21 mouse cellular contexts compared by ENCODE assay signal in the genomic region with DNA sequence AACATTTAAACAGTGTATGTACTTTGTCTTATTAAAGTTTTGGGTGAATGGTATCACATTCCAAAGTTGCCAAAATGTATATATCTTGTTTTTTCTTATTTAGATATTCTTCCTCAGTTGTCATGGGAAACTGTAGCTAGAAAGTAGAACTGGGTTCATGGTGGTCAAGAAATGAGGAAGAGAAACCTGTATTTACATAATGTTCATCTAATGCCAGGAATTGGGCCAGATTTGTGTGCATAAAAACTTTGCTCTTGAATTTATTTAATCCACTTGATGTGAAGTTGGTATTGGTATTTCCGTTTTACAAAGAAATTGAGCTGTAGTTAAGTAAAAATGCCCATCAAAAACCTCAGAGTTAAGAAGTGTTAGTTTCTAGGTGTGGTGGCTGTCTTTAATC. TPM values are rescaled to one million over a fixed set of nuclear protein-coding genes. Genes with fewer than 3 reads are reported as not detected.
A peak's percentile ranks its signal among the peaks of the same experiment; 100 is the strongest.
DNase-seq lines count a peak whose midpoint lies in the region; ATAC-seq and TF ChIP-seq lines count a peak whose summit lies in the region.
"Had no signal": no experiment of that assay in that cellular context is flagged by ENCODE, and none has a peak within 500 bp of the region (broad histone marks: within the 10 kb centered on the region; RNA-seq: fewer than 3 reads in every experiment).

No protein-coding gene starts in this region.

- DNase-seq in forebrain, embryonic 11.5 days (ENCODE audit: low spot score) = no peak
- DNase-seq in liver, adult 2 months (ENCODE audit: extremely low read depth, low read depth, low spot score) = peak; percentile 31
- DNase-seq in liver, postnatal 0 days = no peak
- peak; percentile 24 to 42 for DNase-seq in B cell, adult 2 months
- DNase-seq in thymus, postnatal 25 days = no peak
- no peak for DNase-seq in retina, postnatal 1 day
- DNase-seq: adrenal gland, postnatal 14 days; cerebellum, adult 9-10 months; gastrocnemius, postnatal 14 days; heart, adult 2 months; heart, postnatal 14 days; kidney, adult 2 months; kidney, postnatal 10 days; lung, adult 18-20 months; lung, postnatal 4 days; thymus, postnatal 14 days had no signal

- no peak for TF ChIP-seq CTCF in liver, adult 2 months (IDR thresholded peaks at IDR 0.05; ENCODE audit: low read depth, low read length)
- no peak for TF ChIP-seq CTCF in liver, postnatal 0 days (IDR thresholded peaks at IDR 0.05; ENCODE audit: low read depth)

- H3K4me1 ChIP-seq in forebrain, embryonic 13.5 days = peaks cover 21% of the 10 kb centered on the region
- H3K4me1 ChIP-seq in forebrain, embryonic 11.5 days (replicated peaks; ENCODE audit: control insufficient read depth, insufficient read depth, low read length) = peaks cover 3% of the 10 kb centered on the region; the same call in 1 of the 2 replicates
- peaks cover 12% of the 10 kb centered on the region for H3K4me1 ChIP-seq in liver, adult 2 months (ENCODE audit: control insufficient read depth, insufficient read depth, low read length)
- H3K4me1 ChIP-seq in liver, postnatal 0 days (ENCODE audit: insufficient read depth) = peaks cover 18% of the 10 kb centered on the region

- peaks cover 27% of the 10 kb centered on the region for H3K79me2 ChIP-seq in liver, adult 2 months (ENCODE audit: control insufficient read depth, insufficient read depth, low read length)

- 0 out of 2 replicates have a peak overlapping the region, but pooled peaks have one; percentile 92 for H3K4me3 ChIP-seq in forebrain, embryonic 13.5 days
- no peak overlapping the region for H3K4me3 ChIP-seq in forebrain, embryonic 11.5 days (ENCODE audit: low read depth, low read length)
- H3K4me3 ChIP-seq in liver, adult 2 months (ENCODE audit: insufficient read depth, low read depth, low read length) = no peak overlapping the region
- H3K4me3 ChIP-seq in liver, postnatal 0 days (ENCODE audit: low read depth, low read length) = no peak overlapping the region

- H3K27me3 ChIP-seq in forebrain, embryonic 13.5 days = peaks cover 26% of the 10 kb centered on the region
- H3K27me3 ChIP-seq in forebrain, embryonic 11.5 days (ENCODE audit: control insufficient read depth, insufficient read depth, low read length) = no peaks in the 10 kb centered on the region
- no peaks in the 10 kb centered on the region for H3K27me3 ChIP-seq in liver, adult 2 months (ENCODE audit: control insufficient read depth, insufficient read depth, low read length)
- H3K27me3 ChIP-seq in liver, postnatal 0 days (ENCODE audit: insufficient read depth, low read length) = no peaks in the 10 kb centered on the region

- no peak overlapping the region for H3K9ac ChIP-seq in forebrain, embryonic 13.5 days
- H3K9ac ChIP-seq in forebrain, embryonic 11.5 days (ENCODE audit: low read length) = no peak overlapping the region
- H3K9ac ChIP-seq in liver, adult 2 months (ENCODE audit: low read depth, low read length) = no peak overlapping the region
- no peak overlapping the region for H3K9ac ChIP-seq in liver, postnatal 0 days (replicated peaks)

- no peaks in the 10 kb centered on the region for H3K9me3 ChIP-seq in forebrain, embryonic 13.5 days (replicated peaks)
- H3K9me3 ChIP-seq in forebrain, embryonic 11.5 days (ENCODE audit: control insufficient read depth, low read length) = no peaks in the 10 kb centered on the region
- H3K9me3 ChIP-seq in liver, postnatal 0 days (ENCODE audit: low read length) = no peaks in the 10 kb centered on the region
- H3K9me3 ChIP-seq: embryonic facial prominence, embryonic 12.5 days; heart, embryonic 13.5 days had no signal

- no peak overlapping the region for H3K27ac ChIP-seq in forebrain, embryonic 13.5 days
- no peak overlapping the region for H3K27ac ChIP-seq in forebrain, embryonic 11.5 days (ENCODE audit: low read depth, low read length)
- H3K27ac ChIP-seq in liver, adult 2 months (replicated peaks; ENCODE audit: insufficient read depth, low read depth, low read length) = no peak overlapping the region
- H3K27ac ChIP-seq in liver, postnatal 0 days (ENCODE audit: low read depth) = no peak overlapping the region

- ATAC-seq in forebrain, embryonic 13.5 days = no peak
- ATAC-seq in forebrain, embryonic 11.5 days (replicated peaks; ENCODE audit: low FRiP score) = no peak
- no peak for ATAC-seq in liver, postnatal 0 days
- ATAC-seq in granulocyte monocyte progenitor cell, adult 5-6 weeks (replicated peaks; ENCODE audit: poor library complexity, severe bottlenecking) = peak; percentile 26; the same call in 1 of the 2 replicates

- peaks cover 8% of the 10 kb centered on the region for H3K36me3 ChIP-seq in forebrain, embryonic 13.5 days (ENCODE audit: poor library complexity, severe bottlenecking)
- H3K36me3 ChIP-seq in forebrain, embryonic 11.5 days (ENCODE audit: control insufficient read depth, insufficient read depth, low read length) = peaks cover under 1% of the 10 kb centered on the region; the same call in 1 of the 2 replicates
- peaks cover under 1% of the 10 kb centered on the region for H3K36me3 ChIP-seq in liver, adult 2 months (ENCODE audit: control insufficient read depth, insufficient read depth, low read length)
- H3K36me3 ChIP-seq in liver, postnatal 0 days (replicated peaks; ENCODE audit: insufficient read depth, low read length) = no peaks in the 10 kb centered on the region; the same call in 1 of the 2 replicates

- TF ChIP-seq POLR2A in liver, adult 2 months (IDR thresholded peaks at IDR 0.05; ENCODE audit: extremely low read depth, insufficient read depth, low read length) = no peak

- WGBS in forebrain, embryonic 13.5 days = 79% methylated on average over 1 of the region's 1 CpGs
- WGBS in forebrain, embryonic 11.5 days = 89% methylated on average over 1 of the region's 1 CpGs
- WGBS in liver, adult 2 months = 83% methylated on average over 1 of the region's 1 CpGs
- WGBS in liver, postnatal 0 days (ENCODE audit: insufficient replicate concordance) = 90% methylated on average over 1 of the region's 1 CpGs

- no peak overlapping the region for H3K4me2 ChIP-seq in forebrain, embryonic 13.5 days
- no peak overlapping the region for H3K4me2 ChIP-seq in forebrain, embryonic 11.5 days (ENCODE audit: low read depth, low read length, severe bottlenecking)
- no peak overlapping the region for H3K4me2 ChIP-seq in liver, postnatal 0 days (ENCODE audit: low read depth, low read length)

- no peak for TF ChIP-seq EP300 in liver, postnatal 0 days (IDR thresholded peaks at IDR 0.05; ENCODE audit: low read depth)

RNA-seq across cellular contexts. Expression of a gene that starts 0.9 kb away (rescaled TPM):
- polyA plus RNA-seq in forebrain, embryonic 13.5 days (2015; fragmentation: Nextera tagmentation; extraction: Ambion mirVana) = 205 and 211 TPM in 2 replicates
- 152 and 170 TPM in 2 replicates for polyA plus RNA-seq in forebrain, embryonic 11.5 days (2014; fragmentation: Nextera tagmentation; extraction: Ambion mirVana)
- total RNA-seq in liver, adult 2 months (2014; rRNA removed) = 27.2 and 33.7 TPM in 2 replicates
- 39.4 and 44.7 TPM in 2 replicates for polyA plus RNA-seq in liver, adult 2 months (2012; rRNA removed)
- 22.6 and 25.4 TPM in 2 replicates for polyA plus RNA-seq in liver, postnatal 0 days (2015; fragmentation: Nextera tagmentation; extraction: Ambion mirVana)
- 51.3 and 64.2 TPM in 2 replicates for total RNA-seq in granulocyte monocyte progenitor cell, adult 5-6 weeks (2014; fragmentation: Nextera tagmentation)
- 71.0 and 71.5 TPM in 2 replicates for total RNA-seq in granulocyte monocyte progenitor cell, adult 5-6 weeks (2017)

RNA-seq across cellular contexts. Expression of a gene that starts 8.4 kb away (rescaled TPM):
- polyA plus RNA-seq in forebrain, embryonic 13.5 days (2015; fragmentation: Nextera tagmentation; extraction: Ambion mirVana) = 12.2 and 12.3 TPM in 2 replicates
- polyA plus RNA-seq in forebrain, embryonic 11.5 days (2014; fragmentation: Nextera tagmentation; extraction: Ambion mirVana) = 4.1 and 5.6 TPM in 2 replicates
- 26.6 and 27.8 TPM in 2 replicates for total RNA-seq in liver, adult 2 months (2014; rRNA removed)
- 50.6 and 57.2 TPM in 2 replicates for polyA plus RNA-seq in liver, adult 2 months (2012; rRNA removed)
- polyA plus RNA-seq in liver, postnatal 0 days (2015; fragmentation: Nextera tagmentation; extraction: Ambion mirVana) = 36.5 and 37.8 TPM in 2 replicates
- 10.1 and 14.9 TPM in 2 replicates for total RNA-seq in granulocyte monocyte progenitor cell, adult 5-6 weeks (2014; fragmentation: Nextera tagmentation)
- 3.7 TPM in 1 of 2 replicates, not detected in the other for total RNA-seq in granulocyte monocyte progenitor cell, adult 5-6 weeks (2017)
- polyA plus RNA-seq: erythroblast, embryonic 14.5 days had no signal

RNA-seq across cellular contexts. Expression of a gene that starts 21.5 kb away (rescaled TPM):
- polyA plus RNA-seq in forebrain, embryonic 13.5 days (2015; fragmentation: Nextera tagmentation; extraction: Ambion mirVana) = 0.35 and 0.36 TPM in 2 replicates
- polyA plus RNA-seq in forebrain, embryonic 11.5 days (2014; fragmentation: Nextera tagmentation; extraction: Ambion mirVana) = 0.49 and 0.53 TPM in 2 replicates
- 2.4 and 2.8 TPM in 2 replicates for total RNA-seq in liver, adult 2 months (2014; rRNA removed)
- 1.3 and 2.0 TPM in 2 replicates for polyA plus RNA-seq in liver, adult 2 months (2012; rRNA removed)
- 5.6 and 7.0 TPM in 2 replicates for polyA plus RNA-seq in liver, postnatal 0 days (2015; fragmentation: Nextera tagmentation; extraction: Ambion mirVana)
- 47.2 and 53.5 TPM in 2 replicates for total RNA-seq in granulocyte monocyte progenitor cell, adult 5-6 weeks (2014; fragmentation: Nextera tagmentation)
- total RNA-seq in granulocyte monocyte progenitor cell, adult 5-6 weeks (2017) = 63.0 and 67.1 TPM in 2 replicates

RNA-seq across cellular contexts. Expression of a gene that starts 27.1 kb away (rescaled TPM):
- 8.4 and 9.7 TPM in 2 replicates for polyA plus RNA-seq in forebrain, embryonic 13.5 days (2015; fragmentation: Nextera tagmentation; extraction: Ambion mirVana)
- polyA plus RNA-seq in forebrain, embryonic 11.5 days (2014; fragmentation: Nextera tagmentation; extraction: Ambion mirVana) = 12.8 and 13.4 TPM in 2 replicates
- 39.1 and 56.8 TPM in 2 replicates for total RNA-seq in liver, adult 2 months (2014; rRNA removed)
- polyA plus RNA-seq in liver, adult 2 months (2012; rRNA removed) = 47.7 and 60.4 TPM in 2 replicates
- 57.9 and 61.7 TPM in 2 replicates for polyA plus RNA-seq in liver, postnatal 0 days (2015; fragmentation: Nextera tagmentation; extraction: Ambion mirVana)
- not detected in 2 replicates for total RNA-seq in granulocyte monocyte progenitor cell, adult 5-6 weeks (2014; fragmentation: Nextera tagmentation)
- 5.8 TPM in 1 of 2 replicates, not detected in the other for total RNA-seq in granulocyte monocyte progenitor cell, adult 5-6 weeks (2017)
- polyA plus RNA-seq: erythroblast, embryonic 14.5 days had no signal

RNA-seq across cellular contexts. Expression of a gene that starts 40.3 kb away (rescaled TPM):
- 0.31 and 0.32 TPM in 2 replicates for polyA plus RNA-seq in forebrain, embryonic 13.5 days (2015; fragmentation: Nextera tagmentation; extraction: Ambion mirVana)
- polyA plus RNA-seq in forebrain, embryonic 11.5 days (2014; fragmentation: Nextera tagmentation; extraction: Ambion mirVana) = 0.90 and 1.2 TPM in 2 replicates
- 0.09 and 0.20 TPM in 2 replicates for total RNA-seq in liver, adult 2 months (2014; rRNA removed)
- polyA plus RNA-seq in liver, adult 2 months (2012; rRNA removed) = 0.09 and 0.16 TPM in 2 replicates
- 0.15 and 0.22 TPM in 2 replicates for polyA plus RNA-seq in liver, postnatal 0 days (2015; fragmentation: Nextera tagmentation; extraction: Ambion mirVana)
- 1.5 and 2.4 TPM in 2 replicates for total RNA-seq in granulocyte monocyte progenitor cell, adult 5-6 weeks (2014; fragmentation: Nextera tagmentation)
- 0.99 and 1.6 TPM in 2 replicates for total RNA-seq in granulocyte monocyte progenitor cell, adult 5-6 weeks (2017)
- total RNA-seq: gastrocnemius, postnatal 14 days had no signal
- polyA plus RNA-seq: erythroblast, embryonic 14.5 days had no signal

Comparison
In these comparisons a context has a peak if more than half of its experiments do, and no peak if none do; other contexts are left out.
1. DNase-seq: peak in liver, adult 2 months (single experiment) and B cell, adult 2 months (2 of 2); none in forebrain, embryonic 11.5 days (single experiment), liver, postnatal 0 days (single experiment), thymus, postnatal 25 days (single experiment) and retina, postnatal 1 day (single experiment).